Mouse (Mus musculus): ENCODE measurements at regions not wholly inside any gene's neighbourhood (a gene's known extent, or its start where the extent isn't known, plus 50 kb on each side); places are given as distances from the start of the nearest gene placed in this dataset.

DNA sequence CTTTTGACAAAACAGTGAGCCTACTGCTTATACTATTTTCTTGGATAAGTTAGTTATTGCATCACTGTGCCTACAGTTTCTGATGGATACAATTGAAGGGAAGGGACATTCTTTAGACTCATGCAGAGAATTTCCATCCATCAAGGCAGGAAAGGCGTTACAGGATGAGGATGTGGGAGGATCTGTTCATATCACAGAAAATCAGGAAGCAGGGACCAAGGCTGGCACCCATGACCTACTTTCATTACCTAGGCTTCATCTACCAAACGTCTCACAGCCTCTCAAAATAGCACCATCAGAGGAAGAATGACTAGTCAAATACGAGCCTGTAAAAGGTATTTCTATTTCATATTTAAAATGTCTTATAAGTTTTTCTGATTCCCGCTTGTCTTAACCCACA lies 56.4 kb downstream of the Fam181b start:
- no peak for DNase-seq (ENCODE audit: low spot score in 2 of 2)

DNA sequence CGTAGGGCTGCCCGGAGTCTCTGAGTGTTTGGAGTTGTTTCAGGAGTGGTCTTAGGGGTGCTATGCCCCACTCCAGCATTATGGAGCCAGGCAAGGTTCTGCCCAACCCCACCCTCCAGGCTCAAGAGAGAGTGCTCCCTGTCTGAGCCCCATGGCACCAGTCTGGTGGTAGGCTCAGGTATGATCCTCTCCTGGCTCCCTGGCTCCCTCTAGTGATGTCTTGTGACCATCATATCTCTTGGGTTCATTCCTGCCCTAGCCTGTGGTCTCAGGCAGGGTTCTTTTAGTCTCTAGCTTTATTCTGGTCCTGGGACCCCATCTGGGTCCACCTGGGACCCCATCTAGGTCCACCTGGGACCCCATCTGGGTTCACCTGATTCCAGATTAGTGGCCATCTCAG lies 67.7 kb downstream of the Fam181b start:
- no peak for DNase-seq (ENCODE audit: low spot score in 2 of 2)

DNA sequence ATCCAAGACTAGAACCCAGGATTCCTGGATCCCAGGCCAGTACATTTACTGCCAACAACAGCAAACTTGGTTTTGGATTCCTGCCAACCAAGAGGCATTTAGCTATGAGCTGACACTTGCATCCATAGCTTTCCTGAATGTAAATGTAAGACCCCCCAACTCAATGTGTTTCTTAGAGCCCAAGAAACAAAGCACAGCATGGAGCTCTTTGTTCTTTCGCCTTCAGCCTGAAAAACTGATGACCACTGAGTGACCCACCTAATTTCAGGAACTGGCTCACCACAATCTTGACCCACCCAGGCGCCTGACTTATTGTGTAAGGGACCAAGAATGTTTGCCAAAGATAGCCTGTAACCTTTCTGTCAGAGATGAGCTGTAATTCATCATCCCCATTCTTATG lies 71.7 kb downstream of the Fam181b start:
- no peak for DNase-seq (ENCODE audit: low spot score in 2 of 2)

DNA sequence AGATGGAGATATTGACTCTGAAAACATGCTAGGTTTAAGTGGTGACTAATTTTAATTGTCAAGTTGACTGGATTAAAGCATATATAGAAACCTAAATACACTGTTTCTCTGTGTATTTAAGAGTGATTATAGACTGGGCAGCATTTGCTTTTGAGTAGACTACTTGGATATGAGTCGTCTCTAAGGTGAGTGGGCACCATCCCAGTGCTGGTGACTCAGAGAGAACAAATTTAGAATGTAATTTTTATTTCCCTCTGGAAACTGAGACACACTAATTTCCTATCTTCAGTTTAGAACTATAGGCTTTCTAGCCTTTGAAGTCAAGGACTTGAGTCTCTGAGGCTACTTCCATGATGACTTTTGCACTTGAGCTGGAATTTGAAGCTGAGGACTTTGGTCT lies 117.4 kb downstream of the Fam181b start:
- peak; percentile 3 to 6 for DNase-seq (ENCODE audit: low spot score in 2 of 2)

All from left cerebral cortex, adult 18-20 months (tissue).